Mouse (Mus musculus) left cerebral cortex, postnatal 36 days (tissue): ENCODE measurements around the gene Dnajb4. TPM values are rescaled to one million over a fixed set of nuclear protein-coding genes. Genes with fewer than 3 reads are reported as not detected.
"Not testable (repeated sequence)": the region's sequence is repeated elsewhere in the genome, so short reads cannot be mapped to it uniquely, and the experiment has no call there.

Experiments
- DNase-seq, 2 experiments: peaks; one replicate each; pipeline ENCODE4 v3.0.0; 2021 to 2022; ENCODE audit warnings: low spot score in 2 of 2, mixed read lengths in 1 of 2
- intact Hi-C: fragments of 180-260 bp; cut with DNase I; formaldehyde crosslinking; loops from one replicate; pipeline ENCODE4 v1.15.1; 2025
- total RNA-seq, 2 experiments: library from RNA; stranded (reverse); gene quantifications; 2 replicates each; pipeline ENCODE4 v1.2.3; 2021

Gene Dnajb4
- 10 to 100 TPM; 62.8 to 72.6 TPM for total RNA-seq

DNA sequence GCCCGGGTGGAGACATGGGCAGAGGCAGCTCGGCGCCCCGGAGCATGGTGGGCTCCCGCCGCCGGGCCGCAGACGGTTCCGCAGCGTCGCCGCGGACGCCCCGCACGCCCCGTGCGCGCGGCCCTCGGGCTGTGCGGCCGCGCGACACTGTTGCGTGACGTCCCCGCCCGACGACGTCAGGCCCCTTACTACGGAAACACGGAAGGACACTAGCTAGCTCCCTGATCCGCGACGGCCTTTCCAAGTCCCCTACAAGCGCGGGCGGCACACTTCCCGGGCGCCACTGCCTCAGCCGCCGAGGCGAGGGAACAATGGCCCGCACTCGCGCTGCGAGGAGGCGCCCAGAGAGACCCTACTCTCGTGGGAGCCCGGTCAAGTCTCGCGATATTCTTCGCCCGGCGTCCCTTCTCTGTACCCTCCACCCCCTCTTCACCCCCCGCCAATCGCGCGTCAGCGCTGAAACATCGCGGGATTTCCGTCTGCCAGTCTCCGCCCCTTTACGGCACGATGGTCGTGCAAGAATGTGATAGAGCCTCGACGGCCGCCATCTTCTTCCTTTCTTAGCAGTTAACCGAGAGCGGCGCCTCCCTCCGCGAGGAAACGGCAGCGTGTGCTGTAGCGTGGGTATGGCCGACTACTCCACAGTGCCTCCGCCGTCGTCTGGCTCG is at the start of gene Dnajb4, which contains the start of gene Fubp1:
Dnajb4 (minus strand) TSS at position 336 of the 668 bp plus-strand sequence.
Fubp1 (plus strand) TSS at position 456 of the 668 bp plus-strand sequence.
- peak; percentile 99 to 100 for DNase-seq
- intact Hi-C loops, result loop anchor here (1.0 to 2.0 kb wide), 2 partner anchors 17 to 99 kb away; no protein-coding TSS in a partner anchor

DNA sequence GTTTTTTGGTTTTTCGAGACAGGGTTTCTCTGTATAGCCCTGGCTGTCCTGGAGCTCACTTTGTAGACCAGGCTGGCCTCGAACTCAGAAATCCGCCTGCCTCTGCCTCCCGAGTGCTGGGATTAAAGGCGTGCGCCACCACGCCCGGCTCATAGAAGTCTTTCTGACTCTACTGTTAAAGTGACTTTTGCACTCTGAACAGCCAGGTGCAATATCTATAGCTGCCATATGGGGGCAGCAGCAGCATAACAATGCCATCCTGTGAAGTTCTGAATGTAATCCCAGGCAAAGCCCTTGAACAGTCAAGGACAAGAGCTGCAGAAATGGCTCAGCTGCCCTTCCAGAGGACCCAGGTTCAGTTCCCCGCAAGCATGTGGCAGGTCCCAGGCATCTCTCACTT is 49.3 kb upstream of the Dnajb4 start:
- intact Hi-C loops, result not testable (repeated sequence)

DNA sequence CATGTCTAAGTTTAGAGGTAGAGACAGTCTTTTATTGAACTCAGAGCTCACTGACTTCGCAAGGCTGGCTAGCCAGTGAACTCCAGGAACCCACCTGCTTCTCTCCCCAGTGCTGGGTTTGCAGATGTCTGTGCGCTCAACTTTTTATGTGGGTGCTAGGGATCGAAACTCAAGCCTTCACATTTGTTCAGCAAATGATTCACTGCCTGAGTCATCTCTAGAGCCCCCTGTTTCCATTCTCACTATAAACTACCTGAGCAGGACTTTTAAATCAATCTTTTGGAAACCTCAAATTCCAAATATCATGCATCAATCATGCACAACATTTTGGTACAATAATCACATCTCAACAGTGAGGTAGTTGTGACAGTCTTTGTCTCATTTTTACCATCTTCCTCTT is 47.4 kb upstream of the Dnajb4 start:
- DNase-seq, result no peak

More for the DNA sequence above, 49.3 kb upstream of the Dnajb4 start:
- peak; percentile 62 to 70 for DNase-seq

DNA sequence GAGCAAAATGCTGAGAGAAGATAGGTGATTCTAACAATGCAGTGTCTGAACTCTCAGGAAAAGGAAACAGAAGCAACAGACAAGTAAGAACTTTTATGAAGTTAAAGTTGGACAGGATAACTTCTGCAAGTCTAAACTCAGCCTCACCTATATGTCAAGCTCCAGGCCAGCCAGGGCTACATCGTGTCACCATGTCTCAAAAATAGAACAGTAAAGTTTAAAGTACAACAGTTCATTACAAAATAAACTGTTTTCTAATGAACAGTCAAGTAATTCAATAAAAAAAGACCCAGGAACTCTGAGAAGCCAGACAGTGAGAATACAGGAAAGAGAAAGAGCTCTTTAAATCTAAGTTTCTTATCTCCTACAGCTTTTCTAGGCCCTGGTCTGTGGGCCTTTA is 40.4 kb upstream of the Dnajb4 start:
- intact Hi-C loops, result no loop called here
- DNase-seq, result no peak

More for the DNA sequence above, 47.4 kb upstream of the Dnajb4 start:
- intact Hi-C loops, result no loop called here

DNA sequence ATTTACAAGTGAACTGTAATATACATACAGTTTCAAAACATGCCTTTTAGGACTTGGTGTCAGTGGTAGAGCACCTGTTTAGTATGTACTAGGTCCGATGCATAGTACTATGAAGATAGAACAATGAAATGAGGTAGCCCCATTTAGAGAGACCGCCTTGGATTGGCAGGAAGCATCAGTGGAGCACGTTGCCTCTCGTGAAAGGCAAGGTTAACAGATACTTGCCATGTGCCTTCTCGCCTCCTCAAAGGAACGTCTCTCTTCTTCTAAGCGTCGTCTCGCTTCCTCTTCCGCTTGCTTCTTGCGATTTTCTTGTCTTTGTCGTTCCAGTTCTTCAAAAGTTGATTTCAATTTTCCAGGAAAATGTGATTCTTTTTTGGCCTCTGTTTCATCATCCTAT is 37.6 kb upstream of the Dnajb4 start:
- intact Hi-C loops, result no loop called here
- no peak for DNase-seq

DNA sequence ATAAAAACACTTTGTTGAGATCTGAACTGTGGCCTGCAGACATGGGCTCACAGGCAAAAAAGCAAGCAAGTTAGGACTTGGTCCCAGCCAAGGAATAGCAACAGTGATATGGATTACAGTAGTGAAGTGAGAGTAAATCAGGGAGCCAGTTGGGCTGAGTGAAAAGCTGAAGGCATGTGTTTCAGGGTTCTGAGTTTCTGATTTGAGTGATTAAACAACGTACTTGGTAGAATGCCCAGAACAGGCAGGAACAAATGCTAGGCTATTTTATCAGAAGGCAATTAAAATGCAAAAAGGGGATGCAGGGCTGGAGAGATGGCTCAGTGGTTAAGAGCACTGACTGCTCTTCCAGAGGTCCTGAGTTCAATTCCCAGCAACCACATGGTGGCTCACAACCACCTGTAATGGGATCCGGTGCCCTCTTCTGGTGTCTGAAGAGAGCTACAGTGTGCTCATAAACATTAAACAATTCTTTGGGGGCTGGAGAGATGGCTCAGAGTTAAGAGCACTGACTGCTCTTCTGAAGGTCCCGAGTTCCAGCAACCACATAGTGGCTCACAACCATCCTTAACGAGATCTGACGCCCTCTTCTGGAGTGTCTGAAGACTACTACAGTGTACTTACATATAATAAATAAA is 35.3 kb upstream of the Dnajb4 start:
- no peak for DNase-seq

DNA sequence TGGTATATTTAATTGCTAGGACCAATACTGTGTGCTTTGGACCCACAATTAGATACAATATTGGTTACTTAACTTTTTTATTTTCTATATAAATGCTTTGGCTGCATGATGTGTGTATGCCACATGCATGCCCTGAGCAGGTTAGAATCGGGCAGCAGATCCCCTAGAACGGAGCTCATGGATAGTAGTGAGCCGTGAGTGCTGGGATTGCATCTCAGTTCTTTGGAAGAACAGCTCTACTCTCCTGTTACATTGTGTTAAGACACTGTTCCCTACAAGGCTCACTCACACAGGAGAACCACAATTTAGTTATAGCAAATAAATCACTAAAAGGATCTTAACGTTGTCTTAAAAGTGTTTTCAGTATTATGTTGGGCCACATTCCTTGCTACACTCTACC is 33.2 kb upstream of the Dnajb4 start:
- no peak for DNase-seq
- intact Hi-C loops, result no loop called here

More for the DNA sequence above, 35.3 kb upstream of the Dnajb4 start:
- intact Hi-C loops, result no loop called here

DNA sequence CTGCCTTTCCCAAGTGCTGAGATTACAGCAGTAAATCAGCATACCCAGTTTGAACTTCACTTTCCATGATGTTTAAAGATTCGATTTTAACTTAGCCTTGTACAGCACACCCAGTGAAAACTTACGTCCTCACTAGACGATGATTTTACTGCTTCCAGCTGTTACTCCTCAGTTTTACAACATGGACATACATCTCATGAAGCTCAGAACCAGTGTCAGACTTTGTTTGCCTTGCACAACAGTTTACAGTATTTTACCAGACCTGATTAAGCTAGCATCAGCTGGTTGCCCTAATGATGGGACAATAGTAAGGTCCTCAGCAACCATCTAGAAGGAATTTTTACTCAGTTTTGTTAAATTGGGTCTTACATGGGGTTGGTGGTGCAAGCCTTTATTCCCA is 31.0 kb upstream of the Dnajb4 start:
- DNase-seq, result no peak
- intact Hi-C loops, result no loop called here

DNA sequence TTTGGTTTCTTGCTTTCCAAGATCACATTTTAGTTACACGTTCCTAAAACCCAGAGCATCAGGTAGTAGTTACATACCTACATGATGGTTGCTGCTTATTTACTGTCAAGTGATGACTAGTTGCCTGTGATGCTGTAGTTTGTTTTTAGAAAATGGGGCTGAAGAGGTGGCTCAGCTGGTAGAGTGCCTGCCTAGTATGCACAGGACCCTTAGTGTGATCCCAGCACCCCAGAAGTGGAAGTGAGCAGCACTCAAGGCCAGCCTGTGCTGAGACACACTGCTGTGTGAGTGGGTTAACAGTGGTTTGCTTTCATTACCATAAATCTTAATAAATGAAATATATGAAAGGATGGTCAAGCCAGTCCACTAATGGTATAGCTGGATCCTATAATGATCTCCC is 29.5 kb upstream of the Dnajb4 start:
- intact Hi-C loops, result no loop called here

DNA sequence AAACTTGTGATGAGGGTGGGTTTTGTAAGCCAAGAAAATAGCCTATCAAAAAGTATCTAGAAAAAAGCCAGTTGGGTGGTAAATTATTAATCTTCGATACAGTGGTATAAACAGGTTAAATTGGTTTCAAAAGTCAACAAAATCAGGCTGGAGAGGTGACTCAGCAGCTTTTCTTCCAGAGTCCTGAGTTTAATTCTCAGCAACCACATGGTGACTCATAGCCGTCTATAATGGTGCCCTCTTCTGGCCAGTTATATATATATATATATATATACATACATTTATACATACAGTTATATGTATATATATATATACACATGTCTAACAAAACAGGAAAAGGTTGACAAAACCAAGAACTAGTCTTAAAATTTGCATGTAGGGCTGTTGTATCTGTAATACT is 28.7 kb upstream of the Dnajb4 start:
- no peak for DNase-seq
- intact Hi-C loops, result no loop called here

More for the DNA sequence above, 29.5 kb upstream of the Dnajb4 start:
- DNase-seq, result no peak

DNA sequence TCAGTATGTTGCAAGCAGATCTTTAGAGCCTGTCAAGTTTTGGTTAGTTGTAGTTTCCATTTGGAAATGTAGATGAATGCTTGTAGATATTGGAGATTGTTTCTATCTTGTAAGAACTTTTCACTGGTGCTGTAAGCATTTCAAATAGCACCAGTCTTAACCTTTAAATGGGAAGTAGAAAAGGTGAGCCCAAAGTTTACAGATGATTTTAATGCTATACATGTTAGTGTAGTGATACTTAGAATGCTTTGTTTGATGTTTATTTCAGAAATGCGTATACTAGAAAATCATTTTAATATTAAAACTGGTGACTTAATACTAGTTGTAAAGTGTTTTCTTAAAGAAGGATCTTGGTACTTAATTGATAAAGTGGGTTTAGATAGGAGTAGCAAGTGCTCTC is 25.7 kb upstream of the Dnajb4 start:
- intact Hi-C loops, result no loop called here
- no peak for DNase-seq

DNA sequence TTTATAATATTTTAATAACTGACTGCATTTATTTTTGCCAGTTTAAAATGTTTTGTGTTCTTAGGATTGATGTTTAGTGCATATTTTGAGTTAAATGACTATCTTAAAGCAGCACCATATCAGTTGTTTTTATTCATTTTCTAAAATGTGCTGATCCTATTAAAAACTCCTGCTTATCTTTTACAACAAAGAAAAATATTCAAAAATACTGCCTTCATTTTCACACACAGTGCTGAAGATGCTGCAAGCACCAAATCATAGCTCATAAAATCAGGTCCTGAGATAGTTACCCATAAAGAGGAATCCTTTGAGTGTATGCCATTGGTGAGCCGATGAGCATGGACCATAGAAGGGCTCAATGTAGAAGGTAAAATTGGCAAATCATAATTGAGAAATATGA is 25.1 kb upstream of the Dnajb4 start:
- DNase-seq, result no peak
- intact Hi-C loops, result no loop called here

DNA sequence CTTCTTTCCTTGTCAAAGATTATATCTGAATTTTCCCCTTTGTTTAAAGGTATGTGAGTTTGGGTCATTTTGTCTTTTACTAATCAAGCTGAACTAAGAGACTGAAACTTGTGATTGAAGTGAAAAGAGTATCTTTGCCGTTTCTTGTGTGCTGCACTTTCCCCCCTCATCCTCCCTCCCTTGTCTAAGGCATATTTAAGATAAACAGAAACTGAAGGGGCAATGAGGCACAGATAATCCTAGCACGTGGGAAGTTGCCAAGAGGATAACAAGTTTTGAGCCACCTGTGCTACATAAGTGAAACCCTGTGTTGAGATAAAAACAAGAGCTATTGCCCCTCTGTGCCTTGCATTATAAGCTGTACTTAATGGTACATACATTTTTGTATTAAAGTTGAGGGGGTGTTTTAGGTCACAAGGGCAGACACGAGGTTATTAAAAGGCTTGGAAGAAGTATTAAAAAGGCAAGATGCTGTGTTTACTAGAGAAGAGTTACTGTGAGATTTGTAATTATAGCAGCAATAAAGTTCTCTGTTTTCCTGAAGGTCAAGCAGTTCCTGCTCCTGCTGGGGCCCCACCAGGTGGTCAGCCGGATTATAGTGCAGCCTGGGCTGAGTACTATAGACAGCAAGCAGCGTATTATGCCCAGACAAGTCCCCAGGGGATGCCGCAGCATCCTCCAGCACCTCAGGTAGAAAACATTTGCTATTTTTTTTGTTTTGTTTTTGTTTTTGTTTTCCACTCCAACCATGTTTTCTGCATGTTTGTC is 21.4 kb upstream of the Dnajb4 start:
- DNase-seq, result no peak
- intact Hi-C loops, result no loop called here

DNA sequence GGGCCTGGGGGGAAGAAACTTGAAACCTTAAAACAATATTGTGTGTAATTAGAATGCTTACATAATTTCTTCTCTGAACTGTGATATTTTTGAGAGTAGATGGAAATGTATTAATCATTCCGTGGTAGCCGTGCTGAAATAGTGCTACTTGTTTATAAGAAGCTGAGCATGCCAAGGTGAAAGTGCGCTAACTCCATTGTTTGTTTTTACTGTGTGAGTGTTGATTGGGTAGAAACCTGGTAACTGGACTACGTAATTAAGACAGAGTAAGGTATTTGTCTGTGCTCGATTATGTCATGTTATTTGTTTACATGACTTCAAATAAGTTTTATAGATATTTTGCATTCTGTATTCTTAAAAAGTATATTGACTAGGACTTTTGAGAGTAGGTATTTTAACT is 19.2 kb upstream of the Dnajb4 start:
- DNase-seq, result no peak
- intact Hi-C loops, result no loop called here

DNA sequence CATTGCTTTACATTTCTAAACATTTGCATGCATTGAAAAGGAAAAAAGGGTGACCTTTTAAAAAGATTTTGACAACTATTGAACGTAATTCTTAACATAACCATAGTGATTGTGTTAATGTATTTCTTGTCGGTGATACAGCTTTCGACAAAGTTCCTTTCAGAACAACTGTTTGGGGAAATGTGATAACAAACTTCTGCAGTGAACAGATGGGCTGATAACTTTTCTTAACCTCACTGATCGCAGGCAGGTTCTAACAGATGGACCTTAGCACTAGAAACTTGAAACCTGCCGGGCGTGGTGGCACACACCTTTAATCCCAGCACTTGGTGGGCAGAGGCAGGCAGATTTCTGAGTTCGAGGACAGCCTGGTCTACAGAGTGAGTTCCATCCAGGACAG is 18.7 kb upstream of the Dnajb4 start:
- DNase-seq, result no peak
- intact Hi-C loops, result no loop called here

DNA sequence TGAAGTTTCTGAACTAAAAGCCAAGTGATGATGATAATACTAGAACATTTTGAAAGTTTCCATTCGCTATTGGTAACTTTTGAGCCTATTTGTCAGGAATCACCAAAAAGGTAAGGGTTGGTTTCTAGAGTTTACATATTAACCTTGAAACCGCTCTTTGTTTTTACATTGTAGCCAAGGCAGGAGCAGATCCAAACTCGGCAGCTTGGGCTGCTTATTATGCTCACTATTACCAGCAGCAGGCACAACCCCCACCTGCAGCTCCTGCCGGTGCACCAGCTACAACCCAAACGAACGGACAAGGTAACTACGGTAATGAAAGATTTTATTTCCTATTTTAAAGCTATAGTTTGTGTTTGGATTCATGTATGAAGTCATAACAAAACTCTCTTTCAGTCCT is 15.8 kb upstream of the Dnajb4 start:
- intact Hi-C loops, result no loop called here
- no peak for DNase-seq

DNA sequence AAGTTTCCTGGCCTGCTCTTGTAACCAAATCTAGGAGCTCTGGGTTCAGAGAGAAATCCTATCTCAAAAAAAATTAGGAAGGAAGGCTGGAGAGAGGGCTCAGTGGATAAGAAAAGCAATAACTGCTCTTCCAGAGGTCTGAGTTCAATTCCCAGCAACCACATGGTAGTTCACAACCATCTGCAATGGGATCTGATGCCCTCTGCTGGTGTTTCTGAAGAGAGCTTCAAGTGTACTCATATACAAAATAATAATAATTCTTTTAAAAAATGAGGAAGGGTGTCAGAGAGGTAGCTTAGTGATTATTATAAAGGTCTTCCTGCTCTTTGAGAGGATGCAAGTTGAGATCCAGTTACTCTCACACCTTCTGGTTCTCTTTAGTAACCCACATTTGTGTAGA is 14.8 kb upstream of the Dnajb4 start:
- DNase-seq, result no peak
- intact Hi-C loops, result no loop called here

DNA sequence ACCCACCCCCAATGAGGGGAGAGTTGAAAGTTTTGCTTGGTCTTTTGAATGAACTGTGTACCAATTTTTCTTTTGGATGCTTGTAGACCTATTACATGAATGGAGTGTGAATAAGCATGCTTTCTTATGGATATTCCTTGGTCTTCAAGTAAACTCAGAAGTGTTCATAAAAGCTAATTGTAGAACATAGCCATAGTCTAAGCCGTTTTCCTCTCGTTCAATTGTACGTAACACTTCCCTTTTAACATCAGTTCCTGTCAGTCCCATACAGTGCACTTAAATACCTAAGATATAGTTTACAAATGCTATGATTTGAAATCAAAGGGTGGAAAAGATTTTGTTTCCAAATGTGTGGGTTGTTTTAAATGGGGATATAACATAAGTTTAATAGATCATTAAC is 3.3 kb upstream of the Dnajb4 start:
- no peak for DNase-seq
- intact Hi-C loops, result no loop called here

DNA sequence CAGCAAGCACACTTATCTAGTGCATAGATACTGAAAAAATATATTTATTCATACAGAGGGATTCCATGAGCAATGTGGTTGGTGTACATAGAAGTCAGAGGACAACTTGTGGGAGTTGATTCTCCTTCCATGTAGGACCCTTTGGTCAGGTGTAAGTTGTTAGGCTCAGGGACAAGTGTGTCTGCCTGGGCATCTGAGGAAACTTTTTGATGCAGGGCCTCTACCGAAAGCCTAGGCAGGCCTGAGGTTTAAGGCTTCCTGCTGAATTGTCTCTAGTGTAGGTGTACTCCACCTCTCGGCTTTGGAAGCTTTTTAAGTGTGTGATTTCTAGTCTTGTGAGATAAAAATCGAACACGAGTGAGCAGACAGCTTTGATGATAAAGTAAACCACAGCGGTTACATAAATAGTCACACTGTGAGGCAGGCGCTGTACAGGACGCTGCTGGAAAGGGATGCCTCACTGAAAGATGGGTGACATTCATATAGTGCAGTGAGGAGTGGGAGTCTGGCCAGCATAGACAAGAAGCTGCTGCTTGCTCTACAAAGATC is 1.7 kb upstream of the Dnajb4 start:
- intact Hi-C loops, result loop anchor here (2.0 kb wide), 1 partner anchor 101 kb away; no protein-coding TSS in a partner anchor
- peak in 1 of 2 experiments; percentile 15 for DNase-seq

DNA sequence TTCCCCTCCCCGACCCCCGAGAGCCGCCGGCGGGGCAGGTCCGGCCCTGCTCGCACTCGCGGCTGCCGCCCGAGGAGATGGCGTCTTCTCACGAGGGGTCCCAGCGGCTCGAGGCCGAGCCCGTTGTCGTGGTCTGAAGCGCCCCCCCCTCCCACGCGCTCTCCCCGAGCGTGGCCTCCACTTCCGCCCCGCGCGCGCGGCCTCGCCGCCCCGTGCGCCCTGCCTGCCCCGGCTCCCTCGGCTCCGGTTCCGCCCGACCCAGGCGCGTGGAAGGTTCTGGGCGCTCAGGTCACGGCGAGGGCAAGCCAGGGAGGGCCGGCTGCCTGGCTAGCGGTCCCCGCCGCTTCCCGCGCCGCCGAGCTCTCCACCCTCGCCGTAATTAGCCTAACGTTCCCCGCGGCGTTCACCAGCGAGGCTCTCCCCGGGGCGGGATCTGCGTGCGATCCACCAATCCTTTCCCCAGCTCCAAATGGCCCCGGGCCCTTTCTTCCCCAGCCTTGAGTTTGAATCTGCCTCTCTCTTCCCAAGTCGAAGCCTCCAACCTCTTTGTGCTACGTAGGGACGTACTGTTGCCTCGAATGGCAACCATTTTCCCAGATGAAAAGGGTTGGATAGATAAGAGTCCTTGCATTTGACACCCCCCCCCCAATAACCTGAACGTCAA is 758 bp upstream of the Dnajb4 start:
- intact Hi-C loops, result loop anchor here (1.0 to 2.0 kb wide), 2 partner anchors 18 to 100 kb away; no protein-coding TSS in a partner anchor
- DNase-seq, result peak; percentile 71 to 79
